Mouse (Mus musculus): Measurements from ENCODE around the gene Patl1. TPM values are rescaled to one million over a fixed set of nuclear protein-coding genes. Genes with fewer than 3 reads are reported as not detected.
"Not testable (repeated sequence)": the region's sequence is repeated elsewhere in the genome, so short reads cannot be mapped to it uniquely, and the experiment has no call there.

Gene Patl1
- polyA plus RNA-seq, 1 experiment from 2014 or later, result 8.4 TPM

DNA sequence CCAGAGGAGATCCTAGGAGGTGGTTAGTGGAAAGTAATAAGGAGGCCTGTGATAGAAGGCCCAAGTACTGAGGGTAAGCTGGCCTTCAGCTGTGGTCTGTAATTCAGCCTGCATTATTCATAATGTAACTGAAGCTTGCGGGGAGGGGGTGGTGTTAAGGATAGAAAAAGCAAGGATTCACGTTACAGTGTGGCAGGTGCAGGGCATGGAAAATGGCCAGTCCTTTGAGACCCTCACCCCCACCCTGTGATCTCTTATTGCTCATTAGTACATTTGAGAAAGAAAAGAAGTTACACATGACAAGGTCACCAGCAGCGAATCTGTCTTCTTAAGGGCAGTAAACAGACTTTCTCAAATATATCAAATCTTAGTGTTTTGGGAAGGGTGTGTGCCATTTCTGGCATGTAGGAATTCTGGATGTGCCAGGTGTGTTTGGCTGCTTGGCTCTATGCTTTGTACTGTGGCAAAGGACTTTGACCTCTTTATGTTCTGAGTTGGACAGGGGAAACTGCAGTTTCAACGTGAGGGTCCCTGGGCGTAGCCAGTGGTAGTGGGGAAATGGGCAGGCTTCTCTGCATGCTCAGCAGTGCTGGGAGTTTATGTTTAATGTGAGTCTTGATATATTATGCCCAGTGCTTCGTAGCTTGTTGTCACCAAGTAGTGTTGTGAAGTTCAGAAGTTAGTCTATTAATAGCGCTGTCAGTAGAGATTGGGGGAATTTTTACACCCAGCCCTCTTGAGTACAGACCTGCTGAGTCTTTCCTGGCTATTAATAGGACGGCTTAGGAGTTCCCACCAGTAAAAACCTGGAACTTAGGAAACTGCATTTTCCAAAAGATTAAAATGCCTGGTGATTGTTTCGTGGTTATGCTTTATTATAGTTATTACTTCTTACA, 57.2 kb downstream of the Patl1 start:
- ATAC-seq, result no peak
- WGBS, result 65% methylated on average over 9 of the region's 9 CpGs
- no peak overlapping the region for H3K4me3 ChIP-seq (ENCODE audit: low read depth, low read length)
- H3K9ac ChIP-seq (ENCODE audit: low read depth, low read length), result no peak overlapping the region
- H3K9me3 ChIP-seq (ENCODE audit: control insufficient read depth), result no peaks in the 10 kb centered on the region
- 0 out of 2 replicates have a peak, but pooled peaks cover 7% of the 10 kb centered on the region for H3K4me1 ChIP-seq (replicated peaks; ENCODE audit: control insufficient read depth, insufficient read depth, low read length)
- no peak overlapping the region for H3K4me2 ChIP-seq (replicated peaks; ENCODE audit: low read depth)
- H3K27me3 ChIP-seq (replicated peaks; ENCODE audit: control insufficient read depth, insufficient read depth, low read length), result no peaks in the 10 kb centered on the region
- H3K27ac ChIP-seq (ENCODE audit: low read depth, low read length), result no peak overlapping the region
- no peak for TF ChIP-seq CTCF (IDR thresholded peaks at IDR 0.05; ENCODE audit: low read depth)
- H3K36me3 ChIP-seq (ENCODE audit: control insufficient read depth, insufficient read depth), result peaks cover 37% of the 10 kb centered on the region

DNA sequence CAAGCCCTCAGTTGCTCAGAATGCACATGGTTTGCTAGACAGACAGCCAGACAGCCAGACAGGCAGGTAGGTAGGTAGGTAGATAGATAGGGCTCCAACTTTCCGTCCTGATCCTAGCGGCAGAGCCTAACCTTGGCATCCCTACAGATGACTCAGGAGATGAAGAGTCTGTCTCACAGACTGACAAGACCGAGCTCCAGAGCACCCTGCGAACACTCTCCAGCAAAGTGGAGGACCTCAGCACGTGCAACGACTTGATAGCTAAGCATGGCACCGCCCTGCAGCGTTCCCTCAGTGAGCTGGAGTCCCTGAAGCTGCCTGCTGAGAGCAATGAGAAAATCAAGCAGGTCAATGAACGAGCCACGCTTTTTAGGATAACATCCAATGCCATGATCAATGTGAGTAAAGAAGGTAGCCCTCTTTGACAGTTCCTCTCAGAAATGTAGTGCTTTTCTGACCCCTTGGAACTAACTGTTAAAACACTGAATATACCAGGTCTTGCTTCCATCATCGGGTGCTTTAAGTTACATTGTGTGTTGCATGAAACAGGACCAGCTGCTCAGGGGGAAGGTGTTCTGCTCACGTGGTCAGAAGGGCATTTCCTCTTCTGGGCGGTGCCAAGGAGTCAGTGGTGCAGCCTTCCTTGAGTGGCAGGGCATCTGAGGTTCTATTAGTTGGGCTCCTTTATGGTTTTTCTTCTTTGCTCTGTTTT, 61.5 kb downstream of the Patl1 start:
- no peak overlapping the region for H3K9ac ChIP-seq (ENCODE audit: low read depth, low read length)
- H3K4me3 ChIP-seq (ENCODE audit: low read depth, low read length), result no peak overlapping the region
- H3K36me3 ChIP-seq (ENCODE audit: control insufficient read depth, insufficient read depth), result peaks cover 62% of the 10 kb centered on the region
- no peak for TF ChIP-seq CTCF (IDR thresholded peaks at IDR 0.05; ENCODE audit: low read depth)
- no peak for ATAC-seq
- no peaks in the 10 kb centered on the region for H3K9me3 ChIP-seq (ENCODE audit: control insufficient read depth)
- no peaks in the 10 kb centered on the region for H3K4me1 ChIP-seq (replicated peaks; ENCODE audit: control insufficient read depth, insufficient read depth, low read length)
- no peaks in the 10 kb centered on the region for H3K27me3 ChIP-seq (replicated peaks; ENCODE audit: control insufficient read depth, insufficient read depth, low read length)
- 85% methylated on average over 13 of the region's 13 CpGs for WGBS
- H3K4me2 ChIP-seq (replicated peaks; ENCODE audit: low read depth), result no peak overlapping the region
- H3K27ac ChIP-seq (ENCODE audit: low read depth, low read length), result no peak overlapping the region; the same call in 1 of the 2 replicates

DNA sequence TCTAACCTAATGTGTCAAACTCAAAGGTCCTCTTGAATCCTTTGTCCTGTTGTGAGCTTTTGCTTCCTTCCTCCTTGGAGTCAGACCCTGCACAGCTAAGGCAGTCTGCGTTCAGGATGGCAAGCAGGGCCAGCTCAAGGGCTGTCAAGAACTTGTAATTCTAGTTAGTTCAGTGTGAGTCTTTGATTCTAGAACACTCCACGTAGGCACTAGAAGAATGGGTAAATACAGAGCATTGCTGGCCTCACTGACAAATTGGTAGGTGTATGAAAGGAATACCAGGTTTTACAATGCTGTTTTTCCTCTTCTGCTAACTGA, 62.0 kb downstream of the Patl1 start:
- Histone ChIP-seq H3K4me3 (ENCODE audit: low read depth, low read length) (no peak overlapping the region), H3K27ac (ENCODE audit: low read depth, low read length) (no peak overlapping the region), H3K27me3 (replicated peaks; ENCODE audit: control insufficient read depth, insufficient read depth, low read length) (no peaks in the 10 kb centered on the region), H3K4me2 (replicated peaks; ENCODE audit: low read depth) (no peak overlapping the region), H3K9ac (ENCODE audit: low read depth, low read length) (no peak overlapping the region), H3K4me1 (replicated peaks; ENCODE audit: control insufficient read depth, insufficient read depth, low read length) (no peaks in the 10 kb centered on the region), H3K9me3 (ENCODE audit: control insufficient read depth) (no peaks in the 10 kb centered on the region), H3K36me3 (ENCODE audit: control insufficient read depth, insufficient read depth) (peaks cover 67% of the 10 kb centered on the region)
- no peak for TF ChIP-seq CTCF (IDR thresholded peaks at IDR 0.05; ENCODE audit: low read depth)
- ATAC-seq, result 0 out of 2 replicates have a peak, but pooled peaks have one; percentile 7
- WGBS, result 69% methylated on average over 2 of the region's 2 CpGs

DNA sequence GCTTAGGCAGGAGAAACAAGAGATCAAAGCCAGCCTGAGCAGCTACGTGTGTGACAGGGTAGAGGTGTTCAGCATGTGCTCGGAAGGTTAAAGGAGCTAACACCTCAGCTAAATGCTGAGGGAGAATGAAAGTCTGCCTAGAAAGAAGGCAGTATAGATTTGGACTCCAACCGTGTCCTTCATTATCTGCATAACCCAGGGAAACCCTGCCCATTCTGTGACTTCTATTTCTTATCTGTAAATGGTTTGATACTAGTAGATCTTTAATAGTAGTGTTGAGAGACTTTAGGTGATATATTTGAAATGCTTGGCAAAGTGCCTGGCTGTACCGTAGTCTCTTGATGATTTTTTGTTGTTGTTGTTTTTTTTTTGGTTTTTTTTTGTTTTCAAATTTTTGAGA, 63.5 kb downstream of the Patl1 start:
- TF ChIP-seq CTCF (IDR thresholded peaks at IDR 0.05; ENCODE audit: low read depth), result no peak
- H3K27me3 ChIP-seq (replicated peaks; ENCODE audit: control insufficient read depth, insufficient read depth, low read length), result no peaks in the 10 kb centered on the region

DNA sequence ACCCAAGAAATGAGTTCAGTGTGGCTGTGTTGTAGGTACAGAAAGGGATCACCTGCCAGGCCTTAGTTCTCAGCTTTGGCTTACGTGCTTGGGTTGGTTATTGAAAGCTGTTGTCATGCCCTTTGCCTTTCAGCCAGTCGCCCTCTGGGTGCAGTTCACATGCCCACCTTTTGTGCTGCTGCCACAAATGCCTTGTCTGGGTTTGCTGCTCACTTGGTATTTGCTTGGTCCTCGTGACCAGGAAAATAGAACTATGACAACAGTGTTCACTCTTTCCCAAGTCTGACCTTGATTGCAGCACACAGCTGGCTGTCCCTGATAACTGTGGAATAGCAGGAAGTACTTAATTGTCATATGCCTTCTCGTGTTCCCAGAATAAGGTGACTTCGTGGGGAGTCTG, 65.2 kb downstream of the Patl1 start:
- H3K4me1 ChIP-seq (replicated peaks; ENCODE audit: control insufficient read depth, insufficient read depth, low read length), result no peaks in the 10 kb centered on the region
- H3K4me2 ChIP-seq (replicated peaks; ENCODE audit: low read depth), result no peak overlapping the region
- WGBS, result 50% methylated on average over 5 of the region's 5 CpGs
- no peaks in the 10 kb centered on the region for H3K27me3 ChIP-seq (replicated peaks; ENCODE audit: control insufficient read depth, insufficient read depth, low read length)
- 0 out of 2 replicates have a peak, but pooled peaks have one; percentile 7 for TF ChIP-seq CTCF (IDR thresholded peaks at IDR 0.05; ENCODE audit: low read depth)
- no peaks in the 10 kb centered on the region for H3K9me3 ChIP-seq (ENCODE audit: control insufficient read depth)
- H3K4me3 ChIP-seq (ENCODE audit: low read depth, low read length), result no peak overlapping the region
- H3K9ac ChIP-seq (ENCODE audit: low read depth, low read length), result no peak overlapping the region
- ATAC-seq, result peak; percentile 82
- peaks cover 79% of the 10 kb centered on the region for H3K36me3 ChIP-seq (ENCODE audit: control insufficient read depth, insufficient read depth)
- H3K27ac ChIP-seq (ENCODE audit: low read depth, low read length), result peak overlapping the region; percentile 58

More for the DNA sequence above, 63.5 kb downstream of the Patl1 start:
- Histone ChIP-seq H3K4me3 (ENCODE audit: low read depth, low read length) (no peak overlapping the region), H3K36me3 (ENCODE audit: control insufficient read depth, insufficient read depth) (peaks cover 80% of the 10 kb centered on the region), H3K9ac (ENCODE audit: low read depth, low read length) (no peak overlapping the region), H3K9me3 (ENCODE audit: control insufficient read depth) (no peaks in the 10 kb centered on the region), H3K27ac (ENCODE audit: low read depth, low read length) (no peak overlapping the region), H3K4me1 (replicated peaks; ENCODE audit: control insufficient read depth, insufficient read depth, low read length) (no peaks in the 10 kb centered on the region), H3K4me2 (replicated peaks; ENCODE audit: low read depth) (no peak overlapping the region)
- ATAC-seq, result no peak
- WGBS, result 72% methylated on average over 4 of the region's 4 CpGs

DNA sequence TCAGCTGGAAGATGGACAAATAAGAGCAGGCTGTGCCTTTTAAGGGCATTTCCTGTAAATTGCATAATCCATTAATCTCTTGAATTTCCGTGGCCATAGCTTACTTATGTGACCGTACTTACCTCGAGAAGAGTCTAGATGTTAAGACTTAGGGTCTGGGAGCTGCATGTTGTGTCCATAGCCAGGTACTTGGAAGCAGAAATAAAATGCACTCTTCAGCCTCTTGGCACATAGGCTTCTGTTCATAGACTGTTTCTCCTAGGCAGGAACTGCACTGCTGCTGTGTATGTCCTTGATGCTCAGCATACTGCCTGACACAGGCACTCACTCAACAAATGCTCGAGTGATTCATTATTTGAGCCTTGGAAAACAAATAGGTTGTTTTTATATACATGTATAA, 68.3 kb downstream of the Patl1 start:
- H3K4me1 ChIP-seq (replicated peaks; ENCODE audit: control insufficient read depth, insufficient read depth, low read length), result no peaks in the 10 kb centered on the region
- no peak for ATAC-seq
- WGBS, result 91% methylated on average over 4 of the region's 4 CpGs
- no peak overlapping the region for H3K9ac ChIP-seq (ENCODE audit: low read depth, low read length)
- TF ChIP-seq CTCF (IDR thresholded peaks at IDR 0.05; ENCODE audit: low read depth), result no peak
- no peak overlapping the region for H3K4me2 ChIP-seq (replicated peaks; ENCODE audit: low read depth)
- H3K4me3 ChIP-seq (ENCODE audit: low read depth, low read length), result no peak overlapping the region
- H3K9me3 ChIP-seq (ENCODE audit: control insufficient read depth), result no peaks in the 10 kb centered on the region
- peaks cover 77% of the 10 kb centered on the region for H3K36me3 ChIP-seq (ENCODE audit: control insufficient read depth, insufficient read depth)
- no peaks in the 10 kb centered on the region for H3K27me3 ChIP-seq (replicated peaks; ENCODE audit: control insufficient read depth, insufficient read depth, low read length)
- no peak overlapping the region for H3K27ac ChIP-seq (ENCODE audit: low read depth, low read length)

DNA sequence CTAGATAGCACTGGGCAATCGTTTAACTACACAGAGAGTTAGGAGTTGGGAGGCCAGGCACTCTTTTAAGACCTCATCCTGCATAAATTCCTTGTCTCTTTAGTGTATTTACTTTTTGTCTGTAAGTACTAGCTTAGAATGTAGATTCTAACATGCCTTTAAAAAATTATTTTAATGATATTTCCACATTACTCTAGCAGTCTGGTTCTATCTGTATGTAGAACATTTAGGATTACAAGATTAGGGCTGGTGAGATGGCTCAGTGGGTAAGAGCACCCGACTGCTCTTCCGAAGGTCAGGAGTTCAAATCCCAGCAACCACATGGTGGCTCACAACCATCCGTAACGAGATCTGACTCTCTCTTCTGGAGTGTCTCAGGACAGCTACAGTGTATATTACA, 72.4 kb downstream of the Patl1 start:
- not testable (repeated sequence) for H3K9me3 ChIP-seq (ENCODE audit: control insufficient read depth); H3K27me3 ChIP-seq (replicated peaks; ENCODE audit: control insufficient read depth, insufficient read depth, low read length); H3K4me1 ChIP-seq (replicated peaks; ENCODE audit: control insufficient read depth, insufficient read depth, low read length); H3K4me2 ChIP-seq (replicated peaks; ENCODE audit: low read depth); H3K4me3 ChIP-seq (ENCODE audit: low read depth, low read length); H3K9ac ChIP-seq (ENCODE audit: low read depth, low read length); ATAC-seq; H3K27ac ChIP-seq (ENCODE audit: low read depth, low read length)
- peaks cover 90% of the 10 kb centered on the region for H3K36me3 ChIP-seq (ENCODE audit: control insufficient read depth, insufficient read depth)
- 75% methylated on average over 5 of the region's 5 CpGs for whole genome bisulfite sequencing
